Mouse (Mus musculus): ENCODE measurements around the gene Enpp3.

Gene Enpp3

GRCm38 (mm10) chr10:24758326-24758915, 84.2 kb downstream of the Enpp3 start:
- peak; percentile 37 for DNase-seq

GRCm38 (mm10) chr10:24754874-24755540, 87.6 kb downstream of the Enpp3 start:
- no peak for DNase-seq

- no peak for DNase-seq
Observed at GRCm38 (mm10) chr10:24754251-24754835, 88.3 kb downstream of the Enpp3 start.

- no peak for DNase-seq
Observed at GRCm38 (mm10) chr10:24753536-24754250, 88.9 kb downstream of the Enpp3 start.

GRCm38 (mm10) chr10:24742950-24743487, 99.6 kb downstream of the Enpp3 start:
- no peak for DNase-seq

- no peak for DNase-seq
Observed at GRCm38 (mm10) chr10:24741229-24742198, 101.1 kb downstream of the Enpp3 start.

- DNase-seq, result no peak
Observed at GRCm38 (mm10) chr10:24739171-24739570, 103.5 kb downstream of the Enpp3 start.

- DNase-seq, result no peak
Observed at GRCm38 (mm10) chr10:24738456-24738855, 104.2 kb downstream of the Enpp3 start.

- DNase-seq, result no peak
Observed at GRCm38 (mm10) chr10:24735027-24735777, 107.4 kb downstream of the Enpp3 start.

- no peak for DNase-seq
Observed at GRCm38 (mm10) chr10:24727478-24727877, 115.1 kb downstream of the Enpp3 start.

GRCm38 (mm10) chr10:24725197-24725596, 117.4 kb downstream of the Enpp3 start:
- DNase-seq, result no peak

All from liver (tissue).